Mouse (Mus musculus) bone marrow, adult 2 months (tissue): ENCODE measurements at regions not wholly inside any gene's neighbourhood (a gene's known extent, or its start where the extent isn't known, plus 50 kb on each side); places are given as distances from the start of the nearest gene placed in this dataset.

ENCODE experiments used
- CTCF ChIP-seq: fragments of 200-500 bp; IDR thresholded peaks from 2 replicates; pipeline ENCODE4 v1.5.1; 2011; ENCODE audit warnings: low read length, control low read depth; ENCODE audit not compliant: control insufficient read depth, insufficient read depth
- POLR2A ChIP-seq: fragments of 200-500 bp; IDR thresholded peaks from 2 replicates; pipeline ENCODE4 v1.6.1; 2011; ENCODE audit warnings: low read depth, mild to moderate bottlenecking, control low read depth, low read length, borderline replicate concordance; ENCODE audit not compliant: control insufficient read depth

DNA sequence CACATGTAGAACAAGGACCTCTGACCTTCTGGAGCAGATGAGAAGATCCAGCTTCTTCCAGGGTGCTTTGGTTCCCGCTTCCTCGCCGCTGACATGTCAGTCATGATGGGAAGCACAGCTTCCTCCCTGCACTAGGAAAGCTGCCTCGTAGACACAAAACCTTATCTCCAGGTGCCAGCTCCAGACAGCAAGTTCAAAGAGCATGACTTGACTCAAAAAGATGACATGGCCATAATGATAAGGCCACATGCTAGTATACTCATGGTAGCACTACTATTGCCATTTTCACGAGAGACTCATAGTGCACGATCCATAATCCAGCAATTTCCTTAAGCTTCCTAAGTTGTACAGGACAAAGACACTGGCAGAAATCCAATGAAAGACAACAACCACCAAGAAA is 272.1 kb downstream of the Gm9195 start:
- TF ChIP-seq CTCF (no peak), POLR2A (no peak)
